Mouse (Mus musculus): ENCODE data around the gene Ripor2.

Gene Ripor2

GRCm38 (mm10) chr13:24584403-24584802, 2.4 kb downstream of the Ripor2 start:
- no peak for DNase-seq (ENCODE audit: low read depth)

GRCm38 (mm10) chr13:24584841-24585240, 2.9 kb downstream of the Ripor2 start:
- no peak for DNase-seq (ENCODE audit: low read depth)

GRCm38 (mm10) chr13:24585369-24585768, 3.4 kb downstream of the Ripor2 start:
- DNase-seq (ENCODE audit: low read depth): no peak

GRCm38 (mm10) chr13:24587192-24587895, 5.4 kb downstream of the Ripor2 start:
- DNase-seq (ENCODE audit: low read depth): no peak

- no peak for DNase-seq (ENCODE audit: low read depth)
These were observed 6.6 kb downstream of the Ripor2 start for GRCm38 (mm10) chr13:24588603-24589002.

GRCm38 (mm10) chr13:24591737-24592136, 9.7 kb downstream of the Ripor2 start:
- DNase-seq (ENCODE audit: low read depth): no peak

GRCm38 (mm10) chr13:24594303-24594702, 12.3 kb downstream of the Ripor2 start:
- peak; percentile 28 for DNase-seq (ENCODE audit: low read depth)

- DNase-seq (ENCODE audit: low read depth): peak; percentile 90
These were observed 17.6 kb downstream of the Ripor2 start for GRCm38 (mm10) chr13:24599631-24600041.

GRCm38 (mm10) chr13:24602978-24603377, 21.0 kb downstream of the Ripor2 start:
- peak; percentile 78 for DNase-seq (ENCODE audit: low read depth)

- DNase-seq (ENCODE audit: low read depth): peak; percentile 79
These were observed 21.6 kb downstream of the Ripor2 start for GRCm38 (mm10) chr13:24603591-24604009.

- peak; percentile 77 for DNase-seq (ENCODE audit: low read depth)
These were observed 22.1 kb downstream of the Ripor2 start for GRCm38 (mm10) chr13:24604096-24604495.

- peak; percentile 96 for DNase-seq (ENCODE audit: low read depth)
These were observed 23.0 kb downstream of the Ripor2 start for GRCm38 (mm10) chr13:24604761-24605591.

- peak; percentile 67 for DNase-seq (ENCODE audit: low read depth)
These were observed 23.8 kb downstream of the Ripor2 start for GRCm38 (mm10) chr13:24605755-24606154.

- DNase-seq (ENCODE audit: low read depth): no peak
These were observed 26.0 kb downstream of the Ripor2 start for GRCm38 (mm10) chr13:24607961-24608360.

GRCm38 (mm10) chr13:24608709-24609108, 26.7 kb downstream of the Ripor2 start:
- peak; percentile 50 for DNase-seq (ENCODE audit: low read depth)

GRCm38 (mm10) chr13:24610883-24611282, 28.9 kb downstream of the Ripor2 start:
- DNase-seq (ENCODE audit: low read depth): no peak

- no peak for DNase-seq (ENCODE audit: low read depth)
These were observed 31.0 kb downstream of the Ripor2 start for GRCm38 (mm10) chr13:24613031-24613430.

GRCm38 (mm10) chr13:24613433-24613832, 31.4 kb downstream of the Ripor2 start:
- DNase-seq (ENCODE audit: low read depth): peak; percentile 94

- peak; percentile 91 for DNase-seq (ENCODE audit: low read depth)
These were observed 32.2 kb downstream of the Ripor2 start for GRCm38 (mm10) chr13:24613927-24614780.

GRCm38 (mm10) chr13:24615921-24616565, 34.1 kb downstream of the Ripor2 start:
- peak; percentile 88 for DNase-seq (ENCODE audit: low read depth)

GRCm38 (mm10) chr13:24616645-24617044, 34.7 kb downstream of the Ripor2 start:
- DNase-seq (ENCODE audit: low read depth): peak; percentile 68

Measured in induced T-regulatory cell, adult 2 months (primary cell).